Mouse (Mus musculus) stomach, postnatal 0 days (tissue): Measurements from ENCODE around the gene Pdcd1. TPM values are rescaled to one million over a fixed set of nuclear protein-coding genes. Genes with fewer than 3 reads are reported as not detected.
"Not testable (repeated sequence)": the region's sequence is repeated elsewhere in the genome, so short reads cannot be mapped to it uniquely, and the experiment has no call there.

Source experiments
- ATAC-seq: fragments of 200-750 bp; cut with Nextera tagmentation; 2 replicates; pipeline ENCODE4 v1.8.0; 2017; ENCODE audit not compliant: low FRiP score, low TSS enrichment
- DNase-seq: peaks from one replicate; pipeline ENCODE4 v3.0.0-alpha.2; 2016; ENCODE audit warnings: low spot score
- H3K27ac ChIP-seq: fragments of 300-500 bp; sonication (generic); replicated peaks from 2 replicates; pipeline ENCODE4 v1.5.1; 2014; ENCODE audit warnings: mild to moderate bottlenecking, control low read depth
- H3K27me3 ChIP-seq: fragments of 300-500 bp; sonication (generic); 2 replicates; pipeline ENCODE4 v1.6.1; 2014; ENCODE audit warnings: low read length; ENCODE audit not compliant: control insufficient read depth, insufficient read depth
- H3K36me3 ChIP-seq: fragments of 300-500 bp; sonication (generic); 2 replicates; pipeline ENCODE4 v1.6.1; 2014; ENCODE audit warnings: low read length, mixed read lengths; ENCODE audit not compliant: control insufficient read depth, insufficient read depth
- H3K4me1 ChIP-seq: fragments of 300-500 bp; sonication (generic); replicated peaks from 2 replicates; pipeline ENCODE4 v1.6.1; 2014; ENCODE audit warnings: antibody characterized with exemption; ENCODE audit not compliant: control insufficient read depth, insufficient read depth
- H3K4me2 ChIP-seq: fragments of 300-500 bp; sonication (generic); replicated peaks from 2 replicates; pipeline ENCODE4 v1.6.1; 2014; ENCODE audit warnings: low read depth, mild to moderate bottlenecking, control low read depth, moderate library complexity
- H3K4me3 ChIP-seq: fragments of 300-500 bp; sonication (generic); 2 replicates; pipeline ENCODE4 v1.5.1; 2014; ENCODE audit warnings: low read depth, low read length, control low read depth
- H3K9ac ChIP-seq: fragments of 300-500 bp; sonication (generic); 2 replicates; pipeline ENCODE4 v1.6.1; 2014; ENCODE audit warnings: mild to moderate bottlenecking, low read length, control low read depth, mixed read lengths
- H3K9me3 ChIP-seq: fragments of 300-500 bp; sonication (generic); 2 replicates; pipeline ENCODE4 v1.6.1; 2016; ENCODE audit warnings: low read length; ENCODE audit not compliant: control insufficient read depth
- CTCF ChIP-seq: IDR thresholded peaks from 2 replicates; pipeline ENCODE4 v1.5.1; 2016; ENCODE audit warnings: antibody characterized with exemption, low read depth, mild to moderate bottlenecking, moderate library complexity
- EP300 ChIP-seq: optimal IDR thresholded peaks from 2 replicates; pipeline ENCODE3; 2016; ENCODE audit warnings: antibody characterized with exemption
- WGBS: fragments of 180-500 bp; shearing (Covaris S2); extraction: QIAGEN DNeasy Blood & Tissue Kit; methylation state at CpG from one replicate; pipeline ENCODE4 v1.1.7; 2014; 5-methylcytosine and 5-hydroxymethylcytosine counted together
- polyA plus RNA-seq: library from polyadenylated mRNA; unstranded; fragments of >200 nt; fragmentation: Nextera tagmentation; extraction: Ambion mirVana; gene quantifications from 2 replicates; pipeline ENCODE4 v1.2.1, GENCODE M21; 2015

Pdcd1 gene
- polyA plus RNA-seq, 1 experiment from 2014 or later = not detected

DNA sequence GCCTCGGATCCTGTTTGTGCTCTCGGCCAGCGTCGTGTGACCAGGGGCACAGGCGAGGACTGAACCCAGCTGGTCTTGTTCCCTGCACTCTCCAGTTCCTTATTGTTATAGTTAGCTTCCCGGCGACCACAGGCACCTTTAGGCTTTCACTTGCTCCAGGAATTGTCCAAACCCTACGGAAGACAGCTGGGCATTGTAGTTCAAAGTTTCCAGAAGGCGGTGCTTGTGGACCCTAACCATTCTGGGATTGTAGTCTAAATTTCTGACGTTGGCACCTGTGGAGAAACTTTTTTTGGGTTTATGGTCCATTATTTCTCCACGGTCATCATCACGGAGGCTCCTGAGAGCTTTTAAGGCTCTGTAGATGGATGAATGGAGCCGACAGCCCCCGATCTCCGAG, 28.4 kb upstream of the Pdcd1 start:
- ATAC-seq (no peak), DNase-seq (no peak)
- Histone ChIP-seq H3K36me3 (no peaks in the 10 kb centered on the region), H3K9me3 (no peaks in the 10 kb centered on the region), H3K27me3 (no peaks in the 10 kb centered on the region), H3K4me2 (no peak overlapping the region), H3K9ac (no peak overlapping the region), H3K4me3 (no peak overlapping the region), H3K27ac (no peak overlapping the region), H3K4me1 (no peaks in the 10 kb centered on the region)
- TF ChIP-seq EP300 (no peak), CTCF (no peak)
- 46% methylated on average over 15 of the region's 15 CpGs for WGBS

DNA sequence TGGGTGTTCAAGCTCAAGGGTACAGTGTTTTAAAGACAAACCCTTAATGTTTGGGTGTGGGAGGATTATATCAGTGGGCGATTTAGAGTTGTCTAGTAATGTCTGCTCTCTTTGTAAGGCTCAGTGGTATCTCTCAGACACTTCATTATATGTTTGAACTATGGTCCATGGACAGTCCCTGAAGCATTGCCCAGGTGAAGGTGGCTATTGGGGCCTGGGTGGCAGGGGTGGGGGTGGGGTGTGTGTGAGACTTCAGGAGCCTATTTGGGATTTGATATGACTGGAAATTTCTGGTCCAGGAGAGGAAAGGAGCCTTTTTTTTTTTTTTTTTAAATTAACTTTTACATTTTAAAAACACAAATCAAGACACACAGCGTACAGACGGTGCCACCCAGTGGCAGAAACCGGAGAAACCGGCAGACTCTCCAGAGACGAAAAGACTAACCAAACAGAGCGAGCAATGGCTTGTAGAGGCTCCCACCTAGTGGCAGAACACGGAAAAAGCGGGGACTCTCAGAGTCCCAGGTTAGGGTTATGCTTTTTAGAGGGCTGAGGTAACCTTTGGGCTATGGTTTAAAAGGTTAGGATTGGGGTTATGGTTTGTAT, 26.6 kb upstream of the Pdcd1 start:
- peak; percentile 98 for TF ChIP-seq CTCF
- TF ChIP-seq EP300 = no peak
- 3% methylated on average over 9 of the region's 9 CpGs for WGBS
- Histone ChIP-seq H3K4me1 (no peaks in the 10 kb centered on the region), H3K27me3 (no peaks in the 10 kb centered on the region), H3K9ac (no peak overlapping the region), H3K4me3 (no peak overlapping the region), H3K36me3 (no peaks in the 10 kb centered on the region), H3K27ac (no peak overlapping the region), H3K9me3 (no peaks in the 10 kb centered on the region), H3K4me2 (no peak overlapping the region)
- peak; percentile 89 for DNase-seq
- ATAC-seq = peak; percentile 91

DNA sequence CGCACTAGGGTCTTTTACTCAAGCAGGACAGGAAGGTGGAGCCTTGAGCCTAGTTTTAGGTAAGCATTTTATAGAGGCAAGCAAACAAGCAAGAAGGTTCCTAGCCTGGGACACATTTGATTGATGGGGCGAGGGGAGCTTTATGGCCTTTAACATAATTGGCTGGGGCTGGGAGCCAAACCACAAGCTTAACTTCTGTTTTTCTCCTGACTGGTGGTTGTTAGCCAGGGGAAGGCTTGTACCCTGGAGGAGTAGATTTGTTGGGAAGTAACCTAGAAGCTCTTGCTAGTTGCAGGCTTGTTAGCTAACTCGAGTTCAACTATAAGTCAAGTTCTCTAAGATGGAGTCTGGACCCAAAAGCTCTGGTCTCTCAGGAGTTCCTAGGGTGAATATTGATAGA, 26.0 kb upstream of the Pdcd1 start:
- DNase-seq = no peak
- 58% methylated on average over 3 of the region's 3 CpGs for WGBS
- Histone ChIP-seq H3K4me2 (no peak overlapping the region), H3K36me3 (no peaks in the 10 kb centered on the region), H3K9ac (no peak overlapping the region), H3K27me3 (no peaks in the 10 kb centered on the region), H3K27ac (no peak overlapping the region), H3K4me1 (no peaks in the 10 kb centered on the region), H3K4me3 (no peak overlapping the region), H3K9me3 (no peaks in the 10 kb centered on the region)
- ATAC-seq = no peak
- no peak for TF ChIP-seq EP300
- TF ChIP-seq CTCF = no peak

DNA sequence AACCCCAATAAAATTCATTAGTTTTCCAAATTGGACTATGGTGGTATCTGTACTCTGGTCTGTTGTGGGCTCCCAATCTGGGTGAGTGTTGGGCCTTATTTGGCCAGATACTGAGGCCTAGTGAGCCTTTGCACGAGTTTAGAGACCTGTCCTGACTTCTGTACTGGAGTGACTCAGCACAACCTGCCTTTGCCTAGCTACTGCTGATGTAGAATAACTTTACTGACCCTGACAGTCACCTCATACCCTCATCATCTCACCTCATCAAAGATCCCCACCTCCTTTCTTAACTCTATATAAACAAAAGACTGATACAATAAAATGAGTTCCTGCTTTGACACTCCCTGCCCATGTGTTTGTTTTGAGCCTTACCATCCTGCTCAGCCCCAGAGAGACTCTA, 24.3 kb upstream of the Pdcd1 start:
- Histone ChIP-seq H3K9me3 (no peaks in the 10 kb centered on the region), H3K27ac (no peak overlapping the region), H3K4me1 (no peaks in the 10 kb centered on the region), H3K4me2 (no peak overlapping the region), H3K9ac (no peak overlapping the region), H3K27me3 (no peaks in the 10 kb centered on the region), H3K36me3 (no peaks in the 10 kb centered on the region), H3K4me3 (no peak overlapping the region)
- no peak for TF ChIP-seq CTCF
- no peak for TF ChIP-seq EP300
- ATAC-seq (no peak), DNase-seq (no peak)
- WGBS = 35% methylated on average over 1 of the region's 1 CpGs

DNA sequence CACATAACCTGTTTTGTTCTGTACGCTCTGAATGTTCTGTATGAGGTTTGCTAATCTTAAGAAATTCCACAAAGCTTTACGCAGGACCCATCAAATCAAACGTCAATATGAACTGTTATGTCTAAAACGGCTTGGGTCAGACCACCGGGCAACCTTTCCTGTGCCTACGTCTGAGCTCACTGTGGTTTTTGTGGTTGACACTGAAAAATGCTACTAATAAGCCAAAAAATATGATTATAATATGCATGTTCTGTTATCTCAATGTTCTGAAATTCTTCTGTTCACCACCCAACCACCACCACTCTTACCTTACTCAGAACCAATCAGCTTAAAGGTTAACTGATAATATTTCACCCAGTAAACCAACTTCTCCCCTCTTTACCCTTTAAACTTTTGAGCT, 22.4 kb upstream of the Pdcd1 start:
- H3K9me3 ChIP-seq = no peaks in the 10 kb centered on the region
- ATAC-seq (no peak), DNase-seq (no peak)
- no peaks in the 10 kb centered on the region for H3K27me3 ChIP-seq
- no peak overlapping the region for H3K4me2 ChIP-seq
- H3K4me3 ChIP-seq = no peak overlapping the region
- no peak overlapping the region for H3K9ac ChIP-seq
- WGBS = 77% methylated on average over 6 of the region's 6 CpGs
- H3K4me1 ChIP-seq = no peaks in the 10 kb centered on the region
- no peaks in the 10 kb centered on the region for H3K36me3 ChIP-seq
- no peak for TF ChIP-seq EP300
- no peak overlapping the region for H3K27ac ChIP-seq

DNA sequence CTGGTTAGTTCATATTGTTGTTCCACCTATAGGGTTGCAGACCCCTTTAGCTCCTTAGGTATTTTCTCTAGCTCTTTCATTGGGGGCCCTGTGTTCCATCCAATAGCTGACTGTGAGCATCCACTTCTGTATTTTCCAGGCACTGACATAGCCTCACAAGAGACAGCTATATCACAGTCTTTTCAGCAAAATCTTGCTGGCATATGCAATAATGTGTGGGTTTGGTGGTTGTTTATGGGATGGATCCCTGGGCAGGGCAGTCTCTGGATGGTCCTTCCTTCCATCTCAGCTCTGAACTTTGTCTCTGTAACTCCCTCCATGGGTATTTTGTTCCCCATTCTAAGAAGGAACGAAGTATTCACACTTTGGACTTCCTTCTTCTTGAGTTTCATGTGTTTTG, 5.9 kb upstream of the Pdcd1 start:
- not testable (repeated sequence) for H3K36me3 ChIP-seq, ATAC-seq, H3K4me3 ChIP-seq, H3K4me1 ChIP-seq, H3K9ac ChIP-seq, H3K4me2 ChIP-seq, H3K9me3 ChIP-seq, H3K27ac ChIP-seq, H3K27me3 ChIP-seq, DNase-seq
- WGBS = 87% methylated on average over 1 of the region's 1 CpGs
